Mouse (Mus musculus) heart, postnatal 25 days (tissue): Measurements from ENCODE around the gene Grik1. TPM values are rescaled to one million over a fixed set of nuclear protein-coding genes. Genes with fewer than 3 reads are reported as not detected.

Experiments
- DNase-seq: peaks from one replicate; pipeline ENCODE4 v3.0.0; 2022; ENCODE audit warnings: low spot score
- intact Hi-C: fragments of 180-260 bp; cut with DNase I; formaldehyde crosslinking; loops from one replicate; pipeline ENCODE4 v1.15.1; 2025
- total RNA-seq, 2 experiments: library from RNA; stranded (reverse); gene quantifications; 2 replicates each; pipeline ENCODE4 v1.2.3; 2021

The Grik1 gene
- total RNA-seq, 2 experiments from 2014 or later = not detected

DNA sequence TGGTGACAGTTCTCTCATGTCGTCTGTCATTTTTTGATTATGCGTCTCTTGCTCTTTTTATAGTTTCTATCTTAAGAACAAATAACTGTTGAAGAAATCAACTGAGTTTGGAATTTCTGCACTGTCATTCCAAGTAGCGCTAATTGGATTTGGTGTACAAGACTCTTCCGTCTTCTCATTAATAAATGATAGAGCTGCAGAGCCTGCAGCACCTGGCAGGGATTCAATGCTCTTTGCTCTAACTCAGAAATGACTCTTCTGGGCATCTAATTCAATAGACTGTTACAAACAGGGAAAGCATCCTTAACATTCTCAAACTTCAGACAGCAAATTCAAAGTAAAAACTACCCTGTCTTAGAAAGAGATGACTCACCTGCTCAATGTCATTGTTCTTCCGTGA is 376.3 kb downstream of the Grik1 start:
- no peak for DNase-seq
- intact Hi-C loops = no loop called here

DNA sequence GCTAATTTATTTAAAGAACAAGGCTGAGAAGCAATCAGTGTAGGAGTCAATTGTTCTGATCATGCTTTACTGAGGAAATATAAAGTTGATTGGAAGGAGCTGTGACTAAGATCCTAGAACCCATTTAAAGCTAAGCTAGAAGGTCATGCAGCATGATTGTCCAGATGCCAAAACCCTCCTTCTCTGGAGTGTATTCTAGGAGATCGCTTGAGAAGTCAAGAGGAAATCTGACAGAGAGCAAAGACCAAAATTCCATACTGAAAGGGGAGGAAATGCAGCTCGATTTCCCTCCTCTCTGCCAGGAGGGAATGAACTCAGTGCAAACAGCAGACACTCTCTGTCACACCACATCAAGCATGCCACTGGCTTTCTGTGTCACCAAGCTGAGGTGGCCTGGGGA is 378.9 kb downstream of the Grik1 start:
- DNase-seq = no peak
- intact Hi-C loops = no loop called here

DNA sequence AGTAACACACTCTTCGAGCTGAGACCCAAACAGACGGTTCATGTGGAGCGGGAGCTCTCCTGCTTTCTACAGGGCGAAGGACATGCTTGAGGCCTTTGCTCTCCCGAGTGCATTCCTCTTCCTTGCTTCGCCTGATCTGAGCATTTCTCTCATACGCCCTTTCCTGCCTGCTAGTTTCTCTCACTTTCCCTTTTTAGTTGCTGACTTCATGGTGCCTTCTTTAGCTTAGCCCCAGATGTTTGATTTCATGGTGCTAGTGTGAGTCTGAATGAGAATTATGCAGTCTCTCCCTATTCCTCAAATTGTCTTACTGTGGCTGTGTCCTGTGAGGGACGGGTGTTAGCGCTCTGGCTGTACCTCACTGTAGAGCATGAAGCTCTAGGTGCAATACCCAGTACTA is 388.0 kb downstream of the Grik1 start:
- DNase-seq = no peak
- intact Hi-C loops = no loop called here

DNA sequence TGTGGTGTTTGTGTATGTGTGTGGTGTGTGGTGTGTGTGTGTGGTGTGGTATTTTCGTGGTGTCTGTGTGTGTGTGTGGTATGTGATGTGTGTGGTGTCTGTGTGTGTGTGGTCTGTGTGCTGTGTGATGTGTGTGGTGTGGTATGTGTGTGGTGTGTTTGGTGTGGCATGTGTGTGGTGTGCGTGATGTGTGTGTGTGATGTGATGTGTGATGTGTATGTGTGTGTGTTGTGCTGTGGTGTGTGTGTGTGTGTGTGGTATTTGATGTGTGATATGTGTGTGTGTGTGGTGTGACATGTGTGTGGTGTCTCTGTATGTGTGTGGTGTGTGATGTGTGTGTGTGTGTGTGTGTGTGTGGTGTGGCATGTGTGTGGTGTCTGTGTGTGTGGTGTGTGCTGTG is 388.9 kb downstream of the Grik1 start:
- intact Hi-C loops = no loop called here
- DNase-seq = no peak

DNA sequence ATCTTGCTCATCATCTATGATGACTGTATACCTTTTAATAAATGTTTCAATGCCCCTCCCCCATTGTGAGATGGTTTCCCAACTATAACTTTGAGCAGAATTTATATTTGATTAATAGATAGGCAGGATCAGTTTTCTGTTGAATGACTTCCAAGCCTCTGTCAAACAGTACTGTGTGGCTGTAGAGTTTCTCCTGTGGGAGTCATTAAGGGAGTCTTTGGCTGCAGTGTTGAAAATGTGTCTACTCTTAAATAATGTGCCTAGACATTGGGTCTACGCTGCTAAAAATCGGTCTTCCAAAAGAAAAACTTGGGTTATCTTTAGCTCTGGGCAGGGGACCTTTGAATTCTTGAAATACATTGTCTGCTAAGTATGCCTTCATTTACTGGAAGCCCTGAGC is 414.1 kb downstream of the Grik1 start:
- DNase-seq = no peak
- intact Hi-C loops = no loop called here

DNA sequence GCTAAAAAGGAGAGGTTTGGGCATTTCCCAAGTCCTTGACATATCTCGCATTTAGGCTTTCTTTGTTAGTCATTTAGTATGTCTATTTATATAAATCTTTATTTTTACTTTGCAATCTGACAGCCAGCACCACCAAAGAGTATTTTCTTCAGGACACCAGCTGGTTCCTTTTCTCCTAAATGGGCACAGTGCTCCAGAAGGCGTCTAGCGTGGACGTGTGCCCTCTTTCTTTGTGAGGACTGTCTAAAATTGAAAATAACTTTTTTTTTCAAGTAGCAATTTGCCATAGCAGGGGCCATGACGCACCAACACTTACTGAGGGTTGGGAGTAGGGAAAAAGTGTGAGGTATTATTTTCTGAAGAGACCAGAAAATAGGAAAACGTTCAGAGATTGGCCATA is 425.5 kb downstream of the Grik1 start:
- intact Hi-C loops = no loop called here
- DNase-seq = no peak

DNA sequence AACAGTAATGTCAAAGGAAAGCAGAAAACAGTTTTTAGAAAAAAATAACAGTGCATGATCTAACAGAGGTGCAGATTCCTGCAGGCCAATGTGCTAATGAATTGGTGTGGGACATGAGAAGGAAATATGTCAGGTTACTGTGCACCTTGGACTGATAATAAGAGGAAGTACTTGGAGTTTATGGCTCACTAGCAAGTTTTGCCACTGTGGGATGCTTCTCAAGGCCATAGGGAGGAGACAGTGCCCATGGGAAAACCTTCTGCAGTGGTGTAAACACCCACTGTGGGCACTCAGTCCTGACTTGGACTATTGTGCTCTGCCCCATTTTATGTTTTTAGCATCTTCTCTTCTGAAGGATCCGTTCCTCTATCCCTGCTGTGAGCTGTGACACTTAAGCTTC is 428.3 kb downstream of the Grik1 start:
- no peak for DNase-seq
- intact Hi-C loops = no loop called here

DNA sequence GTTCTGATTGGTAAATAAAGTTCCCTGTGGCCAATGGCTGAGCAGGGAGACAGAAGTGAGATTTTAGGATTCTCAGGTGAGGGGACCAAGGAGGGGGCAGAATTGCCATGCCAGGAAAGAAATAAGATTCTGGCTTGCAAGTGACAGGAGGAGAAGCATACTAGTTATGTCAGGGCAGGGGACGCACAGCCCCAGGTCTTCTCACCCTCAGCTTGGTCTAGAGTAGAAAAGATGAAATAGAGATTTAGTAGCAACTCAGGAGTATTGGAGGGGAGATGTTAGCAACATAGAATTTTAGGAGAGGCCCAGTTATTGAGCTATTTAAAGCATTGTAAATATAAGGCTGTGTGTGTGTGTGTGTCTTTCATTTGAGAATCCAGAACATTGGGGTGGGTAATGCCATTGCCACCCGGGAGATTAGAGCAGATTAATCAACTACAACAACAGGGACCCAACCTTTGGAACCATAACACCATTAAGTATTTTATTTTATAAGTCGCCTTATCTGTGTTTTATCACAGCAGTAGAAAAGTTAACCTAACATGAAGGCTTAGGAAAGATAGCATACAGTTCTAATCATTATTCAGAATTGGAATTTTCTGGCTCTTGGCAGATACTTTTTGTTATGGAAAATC is 436.5 kb downstream of the Grik1 start:
- intact Hi-C loops = no loop called here
- DNase-seq = no peak

DNA sequence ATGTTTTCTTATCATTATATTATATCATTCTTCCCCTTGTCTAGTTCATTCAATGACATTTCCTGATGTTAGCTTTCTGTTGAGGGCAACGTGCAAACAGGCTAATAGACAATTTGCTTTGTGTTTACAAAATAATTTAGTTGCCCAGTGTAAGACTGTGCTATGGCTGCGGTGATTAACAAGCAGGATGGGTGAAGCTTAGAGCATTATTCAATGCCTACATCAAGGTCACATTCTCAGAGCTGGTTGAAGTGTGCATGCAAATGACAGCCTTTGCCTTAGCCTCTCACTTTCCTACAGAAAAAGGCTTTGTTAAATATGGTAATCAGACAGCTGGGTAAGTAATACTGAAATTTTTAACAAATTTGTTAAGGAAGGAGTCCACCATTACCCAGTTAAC is 438.5 kb downstream of the Grik1 start:
- no peak for DNase-seq
- intact Hi-C loops = no loop called here

DNA sequence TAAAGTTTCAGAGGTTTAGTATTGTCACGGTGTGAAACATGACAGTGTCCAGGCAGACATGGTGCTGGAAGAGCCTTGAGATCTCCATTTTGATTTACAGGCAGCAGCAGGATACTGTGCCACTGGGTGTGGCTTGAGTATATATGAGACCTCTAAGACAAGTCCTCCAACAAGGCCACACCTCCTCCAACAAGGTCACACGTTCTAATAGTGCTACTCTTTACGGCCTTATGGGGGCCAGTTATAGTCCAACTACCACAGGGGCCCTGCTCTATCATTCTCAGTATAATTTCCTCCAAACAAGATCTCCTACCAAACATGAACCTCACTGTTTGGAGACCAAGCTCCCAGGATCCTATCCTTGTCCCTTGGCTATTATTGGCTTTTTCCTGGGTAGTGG is 441.3 kb downstream of the Grik1 start:
- no peak for DNase-seq
- intact Hi-C loops = no loop called here

Other genes starting within 250 kb of the Grik1 start
- not detected for gene Cldn17, start 216.7 kb upstream of the Grik1 start, total RNA-seq